Mouse (Mus musculus): ENCODE results near the gene Themis2.

DNA sequence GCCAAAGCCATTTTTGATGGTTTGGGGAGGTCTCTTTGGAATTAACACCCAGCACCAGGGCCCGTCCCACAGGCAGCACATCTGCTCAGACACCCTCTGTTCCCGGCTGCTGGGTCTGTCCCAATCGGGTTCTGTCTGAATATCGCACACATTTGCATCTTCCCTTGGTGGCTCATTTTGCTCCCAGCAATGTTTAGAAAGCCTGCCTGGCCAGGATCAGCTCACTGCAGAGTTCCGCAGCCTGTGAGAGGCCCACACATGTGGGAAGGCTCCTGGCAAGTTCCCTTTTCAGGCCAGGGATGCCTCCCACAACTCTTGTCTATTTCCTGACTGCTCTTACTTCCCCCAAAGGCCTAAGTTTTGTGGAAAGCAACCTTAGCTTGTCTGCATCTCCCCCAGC, 13.4 kb upstream of the Themis2 start:
- TF ChIP-seq EP300 (optimal IDR thresholded peaks at IDR 0.05) (no peak), CTCF (IDR thresholded peaks at IDR 0.05; ENCODE audit: low read depth) (no peak)
